Mouse (Mus musculus) adrenal gland, postnatal 25 days (tissue): ENCODE data around the gene Dlx4. TPM values are rescaled to one million over a fixed set of nuclear protein-coding genes. Genes with fewer than 3 reads are reported as not detected.

ENCODE experiments used
- DNase-seq: peaks from one replicate; pipeline ENCODE4 v3.0.0; 2021; ENCODE audit warnings: mixed read lengths
- long read RNA-seq: library from polyadenylated mRNA; stranded (forward); transcript quantifications from one replicate; pipeline ENCODE4 v2.0.0, GENCODE M21; 2021
- total RNA-seq: library from RNA; stranded (reverse); gene quantifications from 2 replicates; pipeline ENCODE4 v1.2.3, GENCODE M21; 2021

Dlx4 gene
- not detected in 2 replicates for total RNA-seq
- long read RNA-seq: 0 reads

DNA sequence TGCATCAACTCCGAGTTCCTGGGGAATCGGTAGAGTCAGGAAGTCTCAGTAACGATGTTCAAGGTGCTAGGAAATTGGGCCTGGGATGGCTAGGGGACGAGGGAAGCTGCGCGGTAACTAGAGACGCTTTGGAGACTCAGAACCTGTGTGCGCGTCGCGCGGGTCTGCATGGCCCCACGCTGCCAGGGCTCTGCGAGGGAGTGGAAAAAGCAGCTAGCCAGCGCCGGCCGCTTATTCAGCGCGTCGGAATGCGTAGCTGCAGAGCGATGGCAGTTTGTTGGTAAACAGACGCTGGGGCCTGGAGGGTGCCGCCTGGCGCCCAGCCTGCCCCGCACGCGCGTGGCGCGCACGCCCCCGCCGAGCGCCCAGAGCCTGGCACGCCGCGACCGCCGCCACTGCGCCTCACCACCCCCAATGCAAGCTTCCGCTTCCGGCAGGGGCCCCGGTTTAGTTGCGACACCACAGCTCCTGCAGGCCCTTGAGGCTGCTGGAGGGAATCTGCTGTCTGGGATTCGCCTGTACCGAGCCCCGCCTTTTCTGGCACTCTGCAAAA, at the start of gene Dlx4:
Gene Dlx4, minus strand, starts transcription at position 413 of the 553 bp plus-strand sequence.
- DNase-seq: peak; percentile 61

- DNase-seq: no peak
These were observed 43.8 kb upstream of the Dlx4 start for GRCm38 (mm10) chr11:95189863-95190262.

DNA sequence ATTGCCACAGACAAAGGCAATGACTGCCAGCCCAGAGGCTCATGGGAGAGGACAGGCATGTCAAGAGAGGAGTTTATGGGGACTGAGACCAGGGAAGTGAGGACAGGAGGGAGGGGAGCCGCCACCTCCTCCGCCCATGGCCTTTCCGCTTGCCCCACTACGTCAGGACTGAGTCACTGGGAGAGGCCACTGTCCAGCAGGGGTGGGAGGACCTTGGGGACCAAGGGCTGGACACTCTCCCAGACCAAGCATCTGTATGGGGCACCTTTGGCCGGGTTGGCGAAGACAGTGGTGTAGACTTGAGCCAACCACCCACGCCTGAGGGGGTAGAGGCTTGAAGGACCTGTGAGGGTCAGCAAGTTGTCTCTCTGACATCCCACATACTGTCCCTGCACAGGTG, 40.8 kb upstream of the Dlx4 start:
- peak; percentile 71 for DNase-seq

GRCm38 (mm10) chr11:95185700-95186099, 39.6 kb upstream of the Dlx4 start:
- no peak for DNase-seq

GRCm38 (mm10) chr11:95184561-95184960, 38.5 kb upstream of the Dlx4 start:
- no peak for DNase-seq

DNA sequence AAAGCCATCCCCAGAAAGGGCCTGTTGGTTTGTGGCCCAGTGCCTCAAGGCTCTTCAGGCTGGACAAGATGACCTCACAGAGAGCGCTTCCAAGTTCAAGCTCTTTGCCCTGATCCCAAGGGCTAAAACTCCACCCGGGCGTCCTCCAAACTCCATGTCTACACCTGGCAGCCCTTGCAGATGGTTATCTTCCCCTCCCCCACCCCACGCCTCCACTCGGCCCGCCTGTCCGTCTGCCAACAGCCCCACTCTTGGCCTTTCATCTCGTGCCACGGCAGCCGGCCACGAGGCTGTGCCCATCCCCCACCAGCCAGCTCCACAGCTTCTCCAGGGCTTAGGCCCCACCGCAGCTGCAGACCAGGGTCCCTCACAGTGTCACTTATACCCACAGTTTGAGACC, 33.2 kb upstream of the Dlx4 start:
- peak; percentile 50 for DNase-seq

- peak; percentile 22 for DNase-seq
These were observed 19.8 kb upstream of the Dlx4 start for GRCm38 (mm10) chr11:95165857-95166256.

- DNase-seq: no peak
These were observed 15.6 kb upstream of the Dlx4 start for GRCm38 (mm10) chr11:95161708-95162107.

DNA sequence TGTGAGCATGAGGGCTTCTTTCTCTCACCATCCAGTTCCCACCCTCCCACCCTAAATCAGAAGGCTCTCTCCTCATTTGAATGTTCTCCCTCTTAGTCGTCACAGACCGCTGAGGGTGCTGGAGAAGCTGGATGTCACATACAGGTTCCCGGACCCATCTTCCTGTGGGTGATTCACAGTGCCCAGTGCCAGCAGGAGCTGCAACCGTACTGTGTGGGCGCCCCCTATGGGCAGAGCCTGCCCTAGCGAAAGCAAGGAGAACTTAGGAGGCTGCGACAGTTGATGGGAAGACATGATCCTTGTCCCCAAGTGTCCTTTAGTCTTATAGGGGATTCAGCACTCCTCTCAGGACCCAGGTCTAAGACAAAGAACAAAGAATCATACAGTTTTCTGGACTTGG, 14.6 kb upstream of the Dlx4 start:
- DNase-seq: peak; percentile 37

GRCm38 (mm10) chr11:95159763-95160371, 13.8 kb upstream of the Dlx4 start:
- DNase-seq: no peak

- DNase-seq: no peak
These were observed 11.8 kb upstream of the Dlx4 start for GRCm38 (mm10) chr11:95157872-95158271.

GRCm38 (mm10) chr11:95157356-95157755, 11.3 kb upstream of the Dlx4 start:
- DNase-seq: no peak

- DNase-seq: no peak
These were observed 9.4 kb upstream of the Dlx4 start for GRCm38 (mm10) chr11:95155511-95155910.

GRCm38 (mm10) chr11:95153681-95154080, 7.6 kb upstream of the Dlx4 start:
- DNase-seq: no peak

DNA sequence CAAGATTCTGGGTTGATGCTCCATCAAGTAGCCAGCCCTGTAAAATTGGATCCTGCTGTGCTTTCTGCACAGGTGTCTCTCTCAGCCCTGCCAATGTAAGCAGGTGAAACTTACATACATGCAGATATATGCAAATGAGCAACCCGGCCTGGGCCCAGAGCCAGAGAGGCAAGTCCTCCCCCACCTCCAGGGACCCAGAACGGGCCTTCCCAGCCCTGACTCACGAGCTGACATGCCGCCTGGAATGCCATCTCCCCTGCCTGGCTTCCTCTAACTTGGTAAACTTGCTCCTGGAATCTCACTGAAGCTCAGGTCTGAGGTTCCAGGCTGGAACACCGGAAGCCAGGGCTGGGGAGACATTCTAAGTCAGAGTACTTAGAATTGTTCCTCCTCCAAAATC, 7.1 kb upstream of the Dlx4 start:
- DNase-seq: no peak

GRCm38 (mm10) chr11:95150269-95151049, 4.4 kb upstream of the Dlx4 start:
- DNase-seq: no peak

DNA sequence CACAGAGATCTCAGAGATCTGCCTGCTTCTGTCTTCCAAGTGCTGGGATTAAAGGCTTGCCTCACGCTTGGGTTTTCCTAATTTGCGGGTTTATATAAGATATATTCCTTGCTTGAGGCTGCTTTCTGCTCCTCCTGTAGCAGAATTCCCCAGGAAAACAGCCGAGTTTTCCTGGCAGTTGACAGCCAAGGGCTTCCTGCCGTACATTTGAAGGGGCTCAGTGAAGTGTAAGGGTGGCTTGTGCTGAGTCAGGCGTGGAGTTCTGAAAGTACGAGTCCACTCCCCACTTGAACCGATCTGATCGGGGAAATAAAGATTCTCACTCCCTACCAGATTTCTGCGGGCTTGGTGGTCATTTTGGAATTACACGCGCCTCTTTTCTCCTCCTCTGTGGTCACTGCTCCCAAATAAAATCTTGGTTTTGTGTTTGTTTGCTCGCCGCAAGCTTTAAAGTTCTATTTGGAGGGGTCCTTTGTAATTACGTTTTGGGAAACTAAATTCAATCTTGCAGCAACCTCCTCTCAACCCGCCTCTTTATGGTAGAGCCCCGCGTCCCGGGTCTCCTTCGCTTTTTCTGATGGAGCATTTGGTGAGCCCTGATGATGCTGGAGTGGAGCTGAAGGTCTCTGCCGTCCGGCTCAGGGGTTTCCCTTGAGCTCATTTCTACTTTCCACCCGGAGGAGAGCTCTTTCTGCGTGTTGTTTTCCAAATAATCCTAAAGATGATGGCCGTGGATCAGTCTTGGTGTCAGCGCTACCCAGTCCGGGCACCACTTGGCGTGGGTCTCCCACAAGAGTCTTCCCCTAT, 3.6 kb upstream of the Dlx4 start:
- DNase-seq: no peak

GRCm38 (mm10) chr11:95148754-95149153, 2.7 kb upstream of the Dlx4 start:
- DNase-seq: no peak

DNA sequence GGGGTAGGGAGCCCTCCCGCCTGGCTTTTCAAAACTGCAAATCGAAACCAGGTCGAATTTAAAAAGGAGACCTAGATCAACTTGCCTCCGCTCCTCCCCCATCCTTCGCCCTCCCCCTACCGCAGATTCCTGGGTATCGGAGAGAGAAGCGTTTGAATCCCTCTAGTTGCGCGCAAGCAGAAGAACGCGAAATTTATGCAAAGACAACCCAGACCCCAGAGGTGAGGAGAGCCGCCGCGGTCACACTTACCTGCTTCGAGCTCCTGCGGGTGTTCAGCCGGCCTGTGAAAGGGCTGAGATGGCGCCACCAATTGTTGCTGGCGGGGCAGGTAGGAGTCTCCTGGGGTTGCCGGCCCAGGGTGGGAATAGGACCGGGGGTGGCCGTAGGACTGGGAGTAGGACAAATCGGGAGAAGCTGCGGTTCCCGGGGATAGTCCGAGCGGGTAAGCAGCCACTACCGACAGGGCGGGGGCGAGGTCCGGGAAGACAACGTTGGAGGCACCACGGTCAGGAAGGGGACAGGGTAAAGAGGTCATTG, 1.0 kb downstream of the Dlx4 start:
- DNase-seq: no peak

GRCm38 (mm10) chr11:95144091-95144945, 1.7 kb downstream of the Dlx4 start:
- no peak for DNase-seq

DNA sequence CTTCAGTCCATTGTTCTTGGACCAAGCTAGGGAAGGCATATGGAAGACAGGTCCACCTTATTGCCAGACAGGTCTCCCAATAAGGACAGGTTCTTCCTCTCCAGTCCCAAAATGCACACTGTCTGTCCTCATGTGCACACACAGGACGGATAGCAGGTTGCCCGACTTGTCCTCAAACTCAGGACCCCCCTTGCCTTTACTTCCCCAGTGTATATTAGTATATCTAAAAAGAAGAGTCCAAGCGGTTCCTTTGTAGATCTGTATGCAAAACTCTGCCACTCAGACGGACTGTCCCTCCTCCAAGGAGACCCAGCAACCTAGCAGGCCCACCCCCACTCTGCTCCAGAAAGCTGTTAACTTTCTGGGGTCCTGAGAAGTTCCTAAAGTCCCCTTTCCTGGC, 2.4 kb downstream of the Dlx4 start:
- no peak for DNase-seq
